Mouse (Mus musculus) embryonic facial prominence, embryonic 15.5 days (tissue): Measurements from ENCODE around the gene Efemp2. TPM values are rescaled to one million over a fixed set of nuclear protein-coding genes. Genes with fewer than 3 reads are reported as not detected.
"Not testable (repeated sequence)": the region's sequence is repeated elsewhere in the genome, so short reads cannot be mapped to it uniquely, and the experiment has no call there.

ENCODE experiments used
- ATAC-seq: fragments of 200-750 bp; cut with Nextera tagmentation; 2 replicates; pipeline ENCODE4 v1.8.0; 2017; ENCODE audit warnings: low read depth, moderate TSS enrichment; ENCODE audit not compliant: insufficient number of reproducible peaks, low FRiP score, low TSS enrichment
- H3K27ac ChIP-seq: fragments of 300-500 bp; sonication (generic); replicated peaks from 2 replicates; pipeline ENCODE4 v1.5.1; 2015; ENCODE audit warnings: mild to moderate bottlenecking, inconsistent platforms
- H3K27me3 ChIP-seq: fragments of 300-500 bp; sonication (generic); 2 replicates; pipeline ENCODE4 v1.6.1; 2015; ENCODE audit warnings: inconsistent platforms
- H3K36me3 ChIP-seq: fragments of 300-500 bp; sonication (generic); 2 replicates; pipeline ENCODE4 v1.6.1; 2015; ENCODE audit warnings: mild to moderate bottlenecking, inconsistent platforms
- H3K4me1 ChIP-seq: fragments of 300-500 bp; sonication (generic); 2 replicates; pipeline ENCODE4 v1.6.1; 2015; ENCODE audit warnings: inconsistent platforms
- H3K4me2 ChIP-seq: fragments of 300-500 bp; sonication (generic); replicated peaks from 2 replicates; pipeline ENCODE4 v1.6.1; 2015; ENCODE audit warnings: mild to moderate bottlenecking, inconsistent platforms
- H3K4me3 ChIP-seq: fragments of 300-500 bp; sonication (generic); replicated peaks from 2 replicates; pipeline ENCODE4 v1.5.1; 2015; ENCODE audit warnings: mild to moderate bottlenecking, inconsistent platforms
- H3K9ac ChIP-seq: fragments of 300-500 bp; sonication (generic); 2 replicates; pipeline ENCODE4 v1.6.1; 2015; ENCODE audit warnings: inconsistent platforms
- H3K9me3 ChIP-seq: fragments of 300-500 bp; sonication (generic); replicated peaks from 2 replicates; pipeline ENCODE4 v1.6.1; 2016; ENCODE audit warnings: inconsistent platforms
- WGBS: fragments of 180-500 bp; shearing (Covaris S2); methylation state at CpG from one replicate; pipeline ENCODE4 v1.1.7; 2015; 5-methylcytosine and 5-hydroxymethylcytosine counted together
- polyA plus RNA-seq: library from polyadenylated mRNA; unstranded; fragments of >200 nt; fragmentation: Nextera tagmentation; extraction: Ambion mirVana; gene quantifications from 2 replicates; pipeline ENCODE4 v1.2.1, GENCODE M21; 2015

The Efemp2 gene
- polyA plus RNA-seq, 1 experiment from 2014 or later: 219 TPM

DNA sequence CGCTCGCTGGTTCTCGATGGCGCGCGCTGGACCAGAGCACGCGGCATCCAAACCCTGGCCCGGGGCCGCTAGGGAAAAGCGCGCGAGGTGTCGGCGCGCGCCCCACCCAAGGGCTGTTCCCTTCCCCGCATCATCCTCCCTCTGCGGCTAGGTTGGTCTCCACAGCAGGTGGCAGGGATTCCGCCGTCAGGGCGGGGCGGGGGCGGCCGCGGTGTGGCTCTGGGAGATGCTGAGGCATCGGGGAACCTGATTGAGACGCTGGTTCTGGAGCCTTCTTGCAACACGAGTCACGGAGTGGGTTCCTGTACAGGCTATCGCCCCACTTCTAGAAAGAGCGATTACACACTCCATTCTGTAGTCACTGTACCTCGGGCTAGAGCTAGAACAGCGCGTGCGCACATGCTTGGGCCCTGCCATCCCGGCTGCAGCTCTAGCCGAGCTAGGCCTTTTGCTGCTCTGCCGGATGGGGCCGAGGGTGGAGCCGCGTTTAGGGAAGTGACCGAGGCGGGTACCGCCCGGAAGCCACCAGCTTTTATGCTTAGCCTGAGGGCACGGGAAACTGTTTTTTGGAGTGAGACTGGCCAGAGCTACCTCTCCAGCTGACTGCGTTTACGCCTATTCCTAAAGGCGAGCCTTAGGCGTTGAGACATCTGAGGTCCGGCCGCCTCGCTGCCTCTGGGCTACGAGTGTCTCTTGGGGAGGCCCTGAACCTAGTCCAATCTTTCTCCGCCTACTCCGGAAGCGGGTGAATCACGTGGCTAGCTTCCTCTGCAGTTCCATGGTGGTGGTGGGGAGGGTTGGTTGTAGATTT is 17.3 kb downstream of the Efemp2 start:
- H3K9me3 ChIP-seq: no peaks in the 10 kb centered on the region
- WGBS: under 1% methylated on average over 57 of the region's 59 CpGs
- ATAC-seq: peak; percentile 25

DNA sequence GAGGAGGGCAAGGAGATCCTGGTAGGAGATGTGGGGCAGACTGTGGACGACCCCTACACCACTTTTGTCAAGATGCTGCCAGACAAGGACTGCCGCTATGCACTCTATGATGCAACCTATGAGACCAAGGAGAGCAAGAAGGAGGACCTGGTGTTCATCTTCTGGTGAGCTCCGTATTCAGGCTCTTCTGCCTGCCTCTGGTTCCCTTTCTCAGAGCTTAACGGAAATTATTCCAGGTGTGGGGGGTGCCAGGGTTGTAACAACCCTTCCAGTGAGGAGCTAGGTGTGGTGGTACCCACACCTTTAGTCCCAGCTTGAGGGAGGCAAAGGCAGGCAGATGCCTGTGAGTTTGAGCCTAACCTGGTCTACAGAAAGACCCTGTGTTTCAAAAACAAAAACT is 18.9 kb downstream of the Efemp2 start:
- H3K4me3 ChIP-seq: no peak overlapping the region
- no peak overlapping the region for H3K27ac ChIP-seq
- H3K36me3 ChIP-seq: peaks cover 47% of the 10 kb centered on the region
- no peaks in the 10 kb centered on the region for H3K27me3 ChIP-seq
- no peaks in the 10 kb centered on the region for H3K9me3 ChIP-seq
- no peak overlapping the region for H3K4me2 ChIP-seq
- no peak overlapping the region for H3K9ac ChIP-seq
- WGBS: 80% methylated on average over 4 of the region's 4 CpGs
- no peak for ATAC-seq
- H3K4me1 ChIP-seq: peaks cover 31% of the 10 kb centered on the region

More for the DNA sequence above, 17.3 kb downstream of the Efemp2 start:
- peak overlapping the region; percentile 82 for H3K4me3 ChIP-seq
- no peaks in the 10 kb centered on the region for H3K27me3 ChIP-seq
- H3K36me3 ChIP-seq: peaks cover 32% of the 10 kb centered on the region
- peak overlapping the region; percentile 86 for H3K4me2 ChIP-seq
- H3K9ac ChIP-seq: peak overlapping the region; percentile 91
- H3K4me1 ChIP-seq: peaks cover 46% of the 10 kb centered on the region
- peak overlapping the region; percentile 97 for H3K27ac ChIP-seq

DNA sequence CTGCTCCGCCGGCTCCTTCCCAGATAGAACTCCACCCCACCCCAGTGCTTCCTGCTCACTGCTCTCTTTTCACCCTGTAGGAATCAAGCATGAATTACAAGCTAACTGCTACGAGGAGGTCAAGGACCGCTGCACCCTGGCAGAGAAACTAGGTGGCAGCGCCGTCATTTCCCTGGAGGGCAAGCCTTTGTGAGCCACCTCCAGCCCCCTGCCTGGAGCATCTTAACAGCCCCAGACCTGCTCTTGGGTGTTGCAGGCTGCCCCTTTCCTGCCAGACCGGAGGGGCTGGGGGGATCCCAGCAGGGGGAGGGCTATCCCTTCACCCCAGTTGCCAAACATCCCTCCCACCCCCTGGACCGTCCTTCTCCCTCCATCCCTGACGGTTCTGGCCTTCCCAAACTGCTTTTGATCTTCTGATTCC is 19.6 kb downstream of the Efemp2 start:
- H3K4me2 ChIP-seq, H3K4me3 ChIP-seq, H3K9ac ChIP-seq, H3K27me3 ChIP-seq, ATAC-seq, H3K27ac ChIP-seq, H3K9me3 ChIP-seq: not testable (repeated sequence)
- 66% methylated on average over 9 of the region's 9 CpGs for WGBS
- Histone ChIP-seq H3K4me1 (peaks cover 30% of the 10 kb centered on the region), H3K36me3 (peaks cover 49% of the 10 kb centered on the region)

DNA sequence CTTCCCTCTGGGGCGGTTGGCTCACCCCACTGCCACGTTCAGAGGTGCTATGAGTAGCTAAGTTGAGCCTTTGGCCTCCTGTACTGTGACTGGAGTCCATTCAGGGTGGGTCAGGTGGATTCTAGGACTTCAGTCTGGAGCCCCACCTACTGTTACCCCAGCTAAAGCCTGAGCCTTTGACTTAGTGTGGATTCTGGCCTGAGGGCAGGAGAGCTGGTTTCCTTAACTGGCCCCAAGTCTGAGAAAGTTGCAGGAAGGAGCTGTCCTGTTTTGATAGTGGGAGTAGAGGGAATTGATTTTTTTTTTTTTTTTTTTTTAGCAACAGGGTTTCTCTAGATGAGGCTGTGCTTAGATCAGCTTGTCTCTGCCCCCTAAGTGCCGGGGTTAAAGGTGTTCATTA is 20.6 kb downstream of the Efemp2 start:
- no peak overlapping the region for H3K4me3 ChIP-seq
- peaks cover 21% of the 10 kb centered on the region for H3K4me1 ChIP-seq
- H3K9me3 ChIP-seq: no peaks in the 10 kb centered on the region
- H3K36me3 ChIP-seq: peaks cover 49% of the 10 kb centered on the region
- WGBS: 85% methylated on average over 3 of the region's 3 CpGs
- no peak overlapping the region for H3K9ac ChIP-seq
- H3K27ac ChIP-seq: no peak overlapping the region
- no peaks in the 10 kb centered on the region for H3K27me3 ChIP-seq
- no peak overlapping the region for H3K4me2 ChIP-seq
- no peak for ATAC-seq

DNA sequence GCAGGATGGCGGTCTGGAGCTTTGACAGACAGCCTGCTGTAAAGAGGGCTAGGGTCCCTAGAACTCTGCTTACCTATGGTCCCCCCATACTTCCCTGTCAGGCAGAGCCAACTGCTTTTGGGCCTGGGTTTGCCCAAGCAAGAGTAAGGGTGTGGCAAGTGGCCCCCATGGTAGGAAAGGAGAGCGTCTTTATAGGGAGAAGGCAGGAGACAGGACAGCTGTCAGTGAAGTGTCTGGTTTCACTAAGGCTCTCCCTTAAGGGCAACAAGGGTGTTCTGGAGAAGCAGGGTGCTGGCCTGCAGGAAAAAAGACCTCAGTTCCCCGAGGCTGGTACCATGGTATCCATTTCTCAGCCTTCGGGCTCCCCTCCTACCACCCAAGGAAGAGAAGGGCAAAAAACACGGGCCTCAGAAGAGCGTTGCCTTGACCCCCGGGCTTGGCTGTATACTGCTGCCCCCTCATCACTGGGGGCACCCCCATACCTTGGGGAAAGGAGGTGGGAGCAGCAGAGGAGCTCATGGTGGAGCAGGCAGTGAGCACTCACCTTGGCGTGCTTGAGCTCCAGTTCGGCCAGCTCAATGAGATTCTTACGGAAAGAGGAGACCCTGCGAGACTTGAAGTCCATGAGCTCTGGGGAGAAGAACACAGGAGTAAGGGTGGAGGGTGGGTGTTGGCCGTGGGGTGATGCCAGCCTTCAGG is 21.7 kb downstream of the Efemp2 start:
- 75% methylated on average over 12 of the region's 12 CpGs for WGBS
- ATAC-seq: no peak
- no peak overlapping the region for H3K27ac ChIP-seq
- H3K4me1 ChIP-seq: peaks cover 15% of the 10 kb centered on the region
- peaks cover 49% of the 10 kb centered on the region for H3K36me3 ChIP-seq
- H3K27me3 ChIP-seq: no peaks in the 10 kb centered on the region
- no peaks in the 10 kb centered on the region for H3K9me3 ChIP-seq
- H3K4me3 ChIP-seq: no peak overlapping the region
- no peak overlapping the region for H3K9ac ChIP-seq
- no peak overlapping the region for H3K4me2 ChIP-seq

DNA sequence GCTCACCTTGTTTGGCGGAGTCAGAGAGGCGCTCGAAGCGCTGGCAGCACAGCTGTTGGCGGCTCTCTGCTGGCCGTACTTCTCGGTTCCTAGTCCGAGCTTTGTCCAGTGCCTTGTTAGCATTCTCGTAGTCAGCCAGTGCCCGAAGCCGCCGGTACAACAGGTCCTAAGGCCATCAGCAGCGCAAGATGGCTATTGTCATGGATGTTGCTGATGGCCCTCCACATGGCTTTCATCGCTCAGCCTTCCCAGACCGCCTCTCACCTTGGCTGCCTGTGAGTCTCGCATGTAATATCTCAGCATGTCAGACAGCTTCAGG is 22.3 kb downstream of the Efemp2 start:
- H3K27me3 ChIP-seq: no peaks in the 10 kb centered on the region
- no peaks in the 10 kb centered on the region for H3K9me3 ChIP-seq
- H3K9ac ChIP-seq: no peak overlapping the region
- H3K4me2 ChIP-seq: no peak overlapping the region
- no peak for ATAC-seq
- H3K36me3 ChIP-seq: peaks cover 49% of the 10 kb centered on the region
- H3K4me3 ChIP-seq: no peak overlapping the region
- H3K4me1 ChIP-seq: peaks cover 15% of the 10 kb centered on the region
- H3K27ac ChIP-seq: no peak overlapping the region
- 88% methylated on average over 16 of the region's 16 CpGs for WGBS

DNA sequence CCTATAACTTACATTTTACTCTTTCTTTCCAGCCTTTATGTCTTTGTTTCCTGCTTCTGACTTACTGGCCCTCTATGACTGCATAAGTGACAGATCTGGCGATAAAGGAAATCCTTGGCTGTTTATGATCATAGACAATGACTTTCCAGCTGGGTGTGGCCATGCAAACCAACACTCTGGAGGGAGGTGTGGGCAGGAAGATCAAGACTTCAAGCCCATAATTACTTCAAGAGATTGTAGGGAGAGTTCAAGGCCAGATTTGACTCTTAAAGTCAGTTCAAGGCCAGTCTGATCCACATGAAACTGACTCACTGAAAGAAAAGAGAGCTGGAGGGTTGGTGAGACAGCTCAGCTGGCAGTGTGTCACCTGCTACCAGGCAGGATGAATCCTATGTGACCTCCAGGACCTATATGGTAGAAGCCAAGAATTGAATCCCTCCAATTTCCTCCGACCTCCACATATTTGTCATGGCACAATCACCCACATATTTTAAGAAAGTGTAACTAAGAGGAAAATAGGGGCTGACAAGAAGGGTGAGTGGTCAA is 26.6 kb downstream of the Efemp2 start:
- H3K27ac ChIP-seq: no peak overlapping the region
- no peaks in the 10 kb centered on the region for H3K27me3 ChIP-seq
- H3K4me1 ChIP-seq: no peaks in the 10 kb centered on the region
- H3K4me3 ChIP-seq: no peak overlapping the region
- no peak overlapping the region for H3K9ac ChIP-seq
- no peak for ATAC-seq
- no peaks in the 10 kb centered on the region for H3K9me3 ChIP-seq
- WGBS: 80% methylated on average over 2 of the region's 2 CpGs
- H3K4me2 ChIP-seq: no peak overlapping the region
- H3K36me3 ChIP-seq: peaks cover 24% of the 10 kb centered on the region

DNA sequence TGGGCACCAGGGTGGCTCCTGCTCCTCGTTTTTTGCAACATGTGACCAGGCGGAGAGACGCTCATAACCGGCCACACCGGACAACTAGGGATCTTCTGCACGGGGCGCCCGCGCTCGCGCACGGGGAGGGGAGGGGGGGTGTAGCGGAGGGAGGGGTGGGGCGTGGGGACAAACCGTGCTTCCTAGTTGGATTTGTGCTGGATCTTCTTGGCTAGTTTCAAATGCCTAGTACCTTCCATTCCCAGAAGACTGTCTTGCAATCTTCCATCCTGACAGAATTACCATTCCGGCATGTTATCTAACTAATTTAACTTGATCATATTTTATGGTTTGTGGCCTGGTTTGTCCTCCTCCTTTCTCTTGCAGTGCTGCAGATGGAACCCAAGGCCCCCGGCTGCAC is 29.9 kb downstream of the Efemp2 start, which contains the start of gene 1700020D05Rik:
1700020D05Rik (minus strand) TSS at position 101 of the 400 bp plus-strand sequence.
- Histone ChIP-seq H3K4me3 (no peak within 1 kb of the TSS), H3K4me2 (no peak within 1 kb of the TSS), H3K27ac (no peak within 1 kb of the TSS), H3K4me1 (no peaks in the 10 kb centered on the region), H3K27me3 (no peaks in the 10 kb centered on the region), H3K36me3 (no peaks in the 10 kb centered on the region), H3K9ac (no peak within 1 kb of the TSS), H3K9me3 (no peaks in the 10 kb centered on the region)
- 44% methylated on average over 17 of the region's 17 CpGs for WGBS
- no peak for ATAC-seq

DNA sequence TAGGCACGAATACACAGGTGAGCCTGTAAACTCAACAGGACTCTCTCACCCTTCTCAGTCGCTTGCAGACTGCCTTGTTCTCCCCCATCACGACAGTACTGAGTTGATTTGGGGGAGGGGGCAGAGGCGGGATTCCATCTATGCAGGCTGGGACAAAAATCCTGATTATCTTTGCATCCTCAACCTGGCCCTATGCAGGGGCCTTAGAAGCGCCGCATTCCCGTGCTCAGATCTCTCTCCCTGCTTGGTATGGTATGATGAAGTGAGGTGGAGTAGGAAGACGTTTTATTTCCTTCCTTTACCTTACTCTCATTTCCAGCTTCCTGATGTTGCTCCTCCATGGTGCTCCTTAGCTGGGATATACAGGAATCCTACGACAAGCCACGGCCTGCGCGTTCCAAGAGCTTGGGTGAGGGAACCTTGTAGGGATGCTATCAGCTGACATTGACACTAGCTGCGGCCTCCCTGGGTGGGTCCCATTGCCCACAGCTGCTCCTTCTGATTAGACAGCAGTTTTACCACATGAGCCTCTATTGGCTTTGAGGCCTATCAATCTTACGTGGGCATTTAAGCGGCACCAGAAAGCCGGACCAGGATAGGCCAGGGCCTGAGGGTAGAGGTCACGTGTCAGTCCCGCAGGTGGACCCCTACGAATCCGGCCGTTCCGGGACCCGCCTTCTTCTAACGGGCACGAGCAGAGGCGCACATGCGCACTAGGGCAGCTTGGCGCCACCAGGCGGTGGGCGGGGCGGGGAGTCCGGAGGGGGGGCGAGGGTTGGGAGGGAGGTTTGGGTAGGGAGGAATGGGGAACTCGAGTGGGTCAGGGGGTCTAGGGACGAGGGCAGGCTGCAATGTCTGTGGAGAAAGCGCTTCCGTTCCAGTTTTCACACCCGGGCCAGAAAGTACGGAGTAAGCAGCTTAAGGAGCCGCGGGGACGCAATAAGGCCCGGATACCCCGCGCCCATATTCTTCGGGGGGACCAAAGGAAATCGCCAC is 36.6 kb downstream of the Efemp2 start, which contains the start of gene Snx32:
Snx32 (minus strand) TSS at position 508 of the 996 bp plus-strand sequence.
- 2% methylated on average over 47 of the region's 47 CpGs for WGBS
- peak within 1 kb of the TSS; percentile 49 for H3K9ac ChIP-seq
- peak within 1 kb of the TSS; percentile 63 for H3K27ac ChIP-seq
- H3K9me3 ChIP-seq: no peaks in the 10 kb centered on the region
- H3K4me1 ChIP-seq: peaks cover 18% of the 10 kb centered on the region
- H3K36me3 ChIP-seq: no peaks in the 10 kb centered on the region
- peak; percentile 99 for ATAC-seq
- peak within 1 kb of the TSS; percentile 53 for H3K4me3 ChIP-seq
- H3K27me3 ChIP-seq: no peaks in the 10 kb centered on the region
- peak within 1 kb of the TSS; percentile 83 for H3K4me2 ChIP-seq

DNA sequence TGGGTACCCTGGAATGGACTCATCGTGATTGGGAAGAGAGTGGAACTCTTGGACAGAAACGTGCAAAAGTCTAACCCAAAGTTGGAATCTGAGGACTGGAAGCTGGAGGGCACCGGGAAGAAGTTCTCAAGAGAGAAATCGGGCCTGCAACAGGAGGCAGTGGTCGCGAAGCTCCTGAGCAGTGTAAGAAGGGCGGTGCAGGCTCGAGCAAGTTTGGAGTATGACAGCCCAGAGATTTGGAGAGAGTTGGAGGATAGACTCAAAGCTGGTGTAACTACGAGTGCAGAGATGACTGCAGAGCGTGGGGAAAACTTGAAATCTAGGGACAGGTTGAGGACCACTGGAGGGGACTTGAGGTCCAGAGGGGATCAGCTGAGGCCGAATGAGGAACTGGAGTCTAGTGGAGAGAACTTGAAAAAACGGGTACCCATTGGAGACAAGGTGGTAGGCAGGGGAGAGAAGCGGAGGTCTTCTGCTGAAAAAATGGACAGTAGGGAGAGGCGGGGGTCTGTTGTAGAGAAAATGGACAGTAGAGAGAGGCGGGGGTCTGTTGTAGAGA is 37.4 kb downstream of the Efemp2 start:
- 47% methylated on average over 15 of the region's 15 CpGs for WGBS
- peak overlapping the region; percentile 53 for H3K4me3 ChIP-seq
- H3K27ac ChIP-seq: peak overlapping the region; percentile 63; the same call in 1 of the 2 replicates
- H3K9ac ChIP-seq: peak overlapping the region; percentile 49
- no peaks in the 10 kb centered on the region for H3K27me3 ChIP-seq
- H3K4me1 ChIP-seq: peaks cover 18% of the 10 kb centered on the region
- no peak for ATAC-seq
- peak overlapping the region; percentile 83 for H3K4me2 ChIP-seq
- H3K36me3 ChIP-seq: no peaks in the 10 kb centered on the region
- H3K9me3 ChIP-seq: no peaks in the 10 kb centered on the region
